Mouse (Mus musculus): ENCODE measurements at regions not wholly inside any gene's neighbourhood (a gene's known extent, or its start where the extent isn't known, plus 50 kb on each side); places are given as distances from the start of the nearest gene placed in this dataset.

DNA sequence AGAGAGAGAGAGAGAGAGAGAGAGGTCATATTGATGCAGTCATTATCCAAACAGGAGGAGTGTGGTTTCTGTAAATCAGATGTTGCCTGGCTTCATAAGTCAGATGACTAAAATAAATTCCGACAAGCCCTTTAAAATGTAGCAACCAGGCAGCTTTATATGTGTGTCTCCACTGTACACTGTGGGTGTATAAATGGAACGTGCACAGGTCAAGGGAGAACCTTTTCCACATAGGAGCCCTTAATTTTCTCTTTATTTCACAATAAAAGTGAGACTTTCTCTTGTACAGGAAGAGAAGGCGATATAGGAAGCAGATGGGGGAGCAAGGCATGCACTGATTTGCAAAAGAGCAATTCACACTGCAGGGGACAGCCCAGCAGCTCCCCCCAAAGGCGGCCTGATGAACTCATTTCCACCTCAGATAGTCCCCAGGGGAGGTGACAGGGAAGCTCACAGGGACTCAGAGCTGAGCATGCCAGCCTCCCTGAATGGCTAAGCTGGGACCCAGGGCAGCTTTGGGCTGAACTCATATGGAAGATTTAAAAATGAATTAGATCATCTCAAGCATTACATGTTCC lies 410.7 kb upstream of the Intu start:
- Histone ChIP-seq H3K36me3 (no peaks in the 10 kb centered on the region), H3K4me1 (no peaks in the 10 kb centered on the region), H3K27me3 (no peaks in the 10 kb centered on the region), H3K27ac (no peak overlapping the region), H3K9ac (no peak overlapping the region), H3K4me2 (no peak overlapping the region), H3K4me3 (no peak overlapping the region), H3K9me3 (no peaks in the 10 kb centered on the region)
- no peak; the same call in 1 of the 2 replicates for ATAC-seq (ENCODE audit: borderline replicate concordance, extremely low read depth, low FRiP score, low TSS enrichment)
- WGBS = 21% methylated on average over 4 of the region's 4 CpGs

DNA sequence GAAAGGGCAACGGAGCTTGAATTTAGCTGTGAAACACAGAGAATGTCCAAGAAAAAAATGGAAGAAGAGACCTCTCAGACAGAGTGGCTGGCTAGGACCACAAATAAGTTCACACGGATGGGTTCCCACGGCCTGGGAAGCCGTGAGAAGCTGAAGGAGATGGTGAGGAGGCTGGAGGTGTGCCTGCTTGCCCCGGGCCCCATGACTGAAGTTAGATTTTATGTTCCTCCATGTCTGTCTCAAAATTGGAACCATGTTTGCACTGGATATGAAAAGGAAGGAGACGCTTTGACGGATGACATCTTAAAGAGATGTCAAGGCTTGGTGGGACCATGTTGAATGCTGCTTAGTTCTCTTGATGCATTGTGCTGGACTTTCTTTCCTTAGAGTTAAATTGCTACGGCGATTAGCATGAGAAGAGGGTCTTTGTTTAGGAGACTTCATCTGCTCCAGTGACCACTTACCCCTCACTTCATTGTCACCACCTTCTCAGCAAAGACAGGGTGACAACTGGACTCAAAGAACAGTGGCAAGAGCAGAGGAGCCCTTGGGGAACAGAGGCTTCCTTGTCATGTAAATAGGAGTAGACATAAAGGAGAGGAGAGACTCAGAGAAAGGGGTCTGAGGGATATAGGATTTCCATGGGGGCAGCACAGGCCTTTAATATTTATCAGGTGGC lies 407.4 kb upstream of the Intu start:
- Histone ChIP-seq H3K9ac (no peak overlapping the region), H3K4me1 (no peaks in the 10 kb centered on the region), H3K4me2 (no peak overlapping the region), H3K4me3 (no peak overlapping the region), H3K36me3 (no peaks in the 10 kb centered on the region), H3K27ac (no peak overlapping the region), H3K27me3 (no peaks in the 10 kb centered on the region), H3K9me3 (no peaks in the 10 kb centered on the region)
- ATAC-seq (ENCODE audit: borderline replicate concordance, extremely low read depth, low FRiP score, low TSS enrichment) = no peak
- WGBS = 83% methylated on average over 9 of the region's 9 CpGs

DNA sequence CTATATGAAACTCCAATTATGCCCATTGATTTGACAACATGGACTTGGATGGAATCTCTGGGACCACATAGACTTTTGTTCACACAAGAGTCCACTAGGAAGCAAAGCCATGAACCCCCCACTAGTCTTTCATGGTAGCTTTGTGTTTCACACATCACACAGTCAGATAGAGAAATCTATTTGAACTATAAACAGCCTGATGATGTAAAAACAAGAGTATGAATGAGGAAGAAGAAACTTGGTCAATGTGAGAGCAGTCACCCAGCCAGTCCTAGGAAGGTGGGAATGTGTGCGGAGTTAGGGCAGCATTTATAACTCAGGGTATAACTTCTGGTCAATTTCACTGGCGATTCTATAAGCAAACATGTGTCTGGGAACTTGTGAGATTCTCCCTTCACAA lies 404.2 kb upstream of the Intu start:
- Histone ChIP-seq H3K4me3 (no peak overlapping the region), H3K36me3 (no peaks in the 10 kb centered on the region), H3K9me3 (no peaks in the 10 kb centered on the region), H3K4me2 (no peak overlapping the region), H3K27ac (no peak overlapping the region), H3K27me3 (no peaks in the 10 kb centered on the region), H3K9ac (no peak overlapping the region), H3K4me1 (no peaks in the 10 kb centered on the region)
- ATAC-seq (ENCODE audit: borderline replicate concordance, extremely low read depth, low FRiP score, low TSS enrichment) = no peak
- WGBS = 73% methylated on average over 2 of the region's 2 CpGs

DNA sequence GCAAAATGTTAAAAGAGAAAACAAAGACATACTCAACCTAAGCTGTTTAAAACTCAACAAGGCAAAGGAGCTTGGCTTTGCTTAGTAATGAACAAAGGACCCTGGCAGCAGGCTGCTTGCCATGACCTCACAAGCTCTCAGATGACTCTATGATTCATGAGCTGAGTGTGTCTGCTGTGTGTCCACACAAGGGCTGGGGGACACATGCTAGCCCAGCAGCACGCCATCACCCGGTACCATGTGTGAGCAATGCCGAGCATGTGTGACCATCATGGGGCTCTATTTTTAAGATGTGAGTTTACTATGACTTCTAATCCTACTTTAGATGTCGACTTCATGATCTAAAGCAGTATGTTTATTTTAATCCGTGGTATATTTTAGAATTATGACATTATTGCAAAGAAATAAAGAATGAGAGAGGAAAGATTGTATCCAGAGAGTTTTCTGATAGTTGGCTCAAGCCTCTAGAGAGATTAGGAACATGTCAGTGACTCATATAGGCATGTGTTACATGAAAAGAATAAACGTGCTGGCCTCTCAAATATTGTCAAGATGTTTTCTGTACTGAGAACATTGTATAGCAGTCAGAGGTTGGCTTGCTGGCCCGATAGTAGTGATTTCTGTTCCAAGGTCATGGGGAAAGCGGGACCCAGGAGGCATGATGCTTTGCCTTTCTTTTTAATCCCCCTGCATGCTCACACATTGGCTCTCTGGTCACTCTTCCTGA lies 400.1 kb upstream of the Intu start:
- no peak overlapping the region for H3K9ac ChIP-seq
- no peak overlapping the region for H3K4me2 ChIP-seq
- H3K27ac ChIP-seq = peak overlapping the region; percentile 56
- ATAC-seq (ENCODE audit: borderline replicate concordance, extremely low read depth, low FRiP score, low TSS enrichment) = peak; percentile 76
- H3K9me3 ChIP-seq = no peaks in the 10 kb centered on the region
- H3K4me1 ChIP-seq = no peaks in the 10 kb centered on the region
- H3K4me3 ChIP-seq = no peak overlapping the region
- H3K27me3 ChIP-seq = no peaks in the 10 kb centered on the region
- no peaks in the 10 kb centered on the region for H3K36me3 ChIP-seq
- WGBS = 55% methylated on average over 8 of the region's 8 CpGs

DNA sequence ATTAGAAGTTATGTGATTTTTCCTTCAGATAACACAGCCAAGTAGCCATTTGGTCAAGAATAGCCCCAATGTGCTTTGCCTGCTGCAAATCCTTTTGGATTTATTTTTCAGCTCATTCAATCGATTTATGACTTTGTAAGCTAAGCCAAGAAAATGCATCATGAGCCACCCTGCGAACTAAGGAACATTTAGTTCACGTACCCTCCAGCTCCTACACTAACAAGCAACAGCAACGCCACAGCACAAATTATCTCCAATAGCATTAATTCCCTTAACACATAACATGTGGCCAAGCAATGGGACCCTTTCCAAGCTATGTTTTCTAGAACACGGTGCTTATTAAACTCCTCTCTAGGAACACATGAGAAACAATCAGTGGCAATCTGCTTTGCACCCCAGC lies 392.4 kb upstream of the Intu start:
- Histone ChIP-seq H3K9ac (no peak overlapping the region), H3K4me2 (no peak overlapping the region), H3K9me3 (no peaks in the 10 kb centered on the region), H3K27ac (no peak overlapping the region), H3K27me3 (no peaks in the 10 kb centered on the region), H3K4me3 (no peak overlapping the region), H3K36me3 (no peaks in the 10 kb centered on the region), H3K4me1 (no peaks in the 10 kb centered on the region)
- 57% methylated on average over 5 of the region's 5 CpGs for WGBS
- no peak for ATAC-seq (ENCODE audit: borderline replicate concordance, extremely low read depth, low FRiP score, low TSS enrichment)

DNA sequence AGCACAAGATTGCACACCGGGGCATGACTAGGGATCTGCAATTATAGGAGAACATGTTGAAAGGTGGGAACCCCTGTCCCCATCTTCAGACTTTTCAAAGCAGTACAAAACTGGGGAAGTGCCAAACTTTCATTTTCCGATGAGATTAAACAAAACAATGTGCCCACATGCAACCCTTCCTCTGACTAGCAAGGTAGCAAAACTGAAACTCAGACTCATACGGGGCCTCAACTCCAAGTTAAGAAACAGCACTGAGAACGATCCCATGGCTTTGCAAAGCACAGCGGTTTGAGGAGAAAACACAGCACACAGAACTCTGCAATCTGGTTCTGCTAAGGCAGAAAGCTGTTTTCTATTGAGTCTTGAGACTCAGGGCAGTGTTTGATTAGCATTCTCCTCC lies 388.9 kb upstream of the Intu start:
- WGBS = 85% methylated on average over 5 of the region's 5 CpGs
- Histone ChIP-seq H3K4me3 (no peak overlapping the region), H3K36me3 (no peaks in the 10 kb centered on the region), H3K4me1 (no peaks in the 10 kb centered on the region), H3K4me2 (no peak overlapping the region), H3K27ac (no peak overlapping the region), H3K27me3 (no peaks in the 10 kb centered on the region), H3K9me3 (no peaks in the 10 kb centered on the region), H3K9ac (no peak overlapping the region)
- ATAC-seq (ENCODE audit: borderline replicate concordance, extremely low read depth, low FRiP score, low TSS enrichment) = no peak

DNA sequence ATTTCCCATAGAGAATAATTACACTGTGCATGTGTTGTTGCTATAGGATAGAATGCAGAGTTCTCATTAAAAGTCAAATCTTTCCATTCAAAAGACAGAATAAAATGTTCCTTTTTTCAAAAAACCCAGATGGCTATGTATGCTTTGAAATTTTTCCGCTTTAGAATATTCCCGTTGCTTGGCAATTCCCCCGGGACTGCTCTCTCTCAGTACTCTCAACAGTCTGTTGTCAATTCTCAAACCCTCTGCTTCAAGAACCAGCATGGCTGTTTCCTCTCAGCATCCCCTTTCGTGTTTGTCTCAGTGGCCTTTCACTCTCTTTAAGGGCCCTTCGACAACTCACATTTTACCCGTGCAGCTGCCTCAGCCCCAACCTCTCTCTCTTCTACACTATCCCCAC lies 372.5 kb upstream of the Intu start:
- Histone ChIP-seq H3K9ac (no peak overlapping the region), H3K27ac (no peak overlapping the region), H3K4me2 (no peak overlapping the region), H3K27me3 (no peaks in the 10 kb centered on the region), H3K36me3 (no peaks in the 10 kb centered on the region), H3K4me1 (no peaks in the 10 kb centered on the region; the same call in 1 of the 2 replicates), H3K9me3 (no peaks in the 10 kb centered on the region), H3K4me3 (no peak overlapping the region)
- ATAC-seq (ENCODE audit: borderline replicate concordance, extremely low read depth, low FRiP score, low TSS enrichment) = no peak
- 77% methylated on average over 6 of the region's 6 CpGs for WGBS

DNA sequence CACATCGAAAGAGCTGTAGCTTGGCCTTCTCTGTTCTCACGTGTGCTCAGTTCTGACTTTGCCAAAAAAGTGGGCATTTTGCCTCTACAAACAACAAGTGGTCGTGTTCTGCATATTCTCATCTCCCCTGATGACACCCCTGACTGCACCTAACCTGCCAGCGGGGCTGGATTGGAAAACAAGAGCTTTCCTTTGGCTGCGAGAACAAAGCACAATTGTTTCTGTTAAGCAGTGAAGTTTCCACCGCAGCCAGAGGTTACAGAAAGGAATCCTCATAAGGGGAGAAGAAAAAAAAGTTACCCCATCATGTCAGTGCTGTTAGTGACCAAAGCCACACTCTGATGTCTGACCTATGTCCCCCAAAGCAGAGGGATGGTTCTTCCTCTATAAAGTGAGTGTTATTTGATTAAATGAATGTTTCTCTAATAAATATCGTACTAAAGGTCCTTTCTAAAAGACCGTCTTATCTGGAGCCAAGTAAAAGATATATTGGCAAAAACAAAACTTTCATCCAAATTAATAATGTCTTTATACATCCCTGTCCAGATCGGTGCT lies 371.4 kb upstream of the Intu start:
- H3K36me3 ChIP-seq = no peaks in the 10 kb centered on the region
- no peak overlapping the region for H3K4me3 ChIP-seq
- ATAC-seq (ENCODE audit: borderline replicate concordance, extremely low read depth, low FRiP score, low TSS enrichment) = peak; percentile 55; the same call in 1 of the 2 replicates
- no peaks in the 10 kb centered on the region for H3K9me3 ChIP-seq
- H3K4me2 ChIP-seq = no peak overlapping the region
- WGBS = 35% methylated on average over 9 of the region's 9 CpGs
- H3K9ac ChIP-seq = no peak overlapping the region
- H3K27ac ChIP-seq = no peak overlapping the region
- H3K27me3 ChIP-seq = no peaks in the 10 kb centered on the region
- H3K4me1 ChIP-seq = no peaks in the 10 kb centered on the region; the same call in 1 of the 2 replicates

DNA sequence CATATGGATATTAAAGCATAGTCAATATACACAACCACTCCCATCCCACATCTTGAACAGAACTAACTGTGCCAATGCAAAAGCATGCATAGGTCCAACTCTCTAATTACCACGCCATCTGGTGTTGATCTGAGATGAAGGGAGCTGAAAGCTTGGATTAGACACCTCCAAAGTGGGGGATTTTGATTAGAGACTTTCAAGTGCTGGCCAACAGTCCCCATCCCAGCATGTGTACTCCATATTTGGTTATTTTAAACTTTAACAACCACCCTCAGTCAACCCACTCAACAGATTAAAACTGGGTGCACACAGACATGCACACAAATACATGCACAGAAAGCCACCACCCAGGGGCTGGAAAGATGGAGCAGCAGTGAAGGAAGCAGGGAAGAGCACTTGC lies 366.9 kb upstream of the Intu start:
- ATAC-seq (ENCODE audit: borderline replicate concordance, extremely low read depth, low FRiP score, low TSS enrichment) = no peak
- Histone ChIP-seq H3K9ac (no peak overlapping the region), H3K27ac (no peak overlapping the region), H3K9me3 (no peaks in the 10 kb centered on the region), H3K27me3 (no peaks in the 10 kb centered on the region), H3K4me1 (no peaks in the 10 kb centered on the region; the same call in 1 of the 2 replicates), H3K4me2 (no peak overlapping the region), H3K4me3 (no peak overlapping the region), H3K36me3 (no peaks in the 10 kb centered on the region)
- WGBS = 83% methylated on average over 1 of the region's 1 CpGs

DNA sequence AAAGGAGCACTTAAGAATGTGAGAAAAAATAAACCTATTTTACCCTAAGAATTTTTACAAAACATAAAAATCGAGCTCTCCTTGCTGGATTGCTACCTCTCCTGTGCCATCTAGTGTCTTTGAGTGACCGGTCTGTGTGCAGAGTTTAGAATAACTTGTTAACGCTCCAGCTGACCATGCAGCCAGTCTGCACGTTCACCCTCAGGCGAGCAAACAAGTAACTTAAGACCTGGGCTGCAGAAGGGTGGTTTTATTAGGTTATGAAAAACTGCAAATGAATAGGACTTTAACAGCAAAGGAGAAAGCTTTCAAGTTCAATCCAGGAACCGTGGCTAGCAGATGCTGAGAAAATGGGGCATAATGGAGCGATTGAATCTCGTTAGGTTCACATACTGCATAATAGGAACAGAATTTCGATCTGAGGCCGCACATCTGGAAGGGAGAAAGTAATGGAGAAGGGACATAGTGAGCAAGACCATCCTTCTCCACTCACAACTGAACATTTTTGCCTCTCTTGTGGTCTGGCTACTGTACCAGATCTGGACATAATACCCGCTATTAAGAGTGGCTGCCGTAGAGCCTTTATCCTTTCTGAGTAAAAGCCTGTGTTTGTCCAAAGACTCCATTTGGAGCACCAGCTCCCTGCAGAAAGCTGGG lies 363.0 kb upstream of the Intu start:
- Histone ChIP-seq H3K4me3 (no peak overlapping the region), H3K9ac (no peak overlapping the region), H3K4me2 (no peak overlapping the region), H3K36me3 (no peaks in the 10 kb centered on the region), H3K27me3 (no peaks in the 10 kb centered on the region), H3K4me1 (no peaks in the 10 kb centered on the region), H3K9me3 (no peaks in the 10 kb centered on the region), H3K27ac (no peak overlapping the region)
- no peak for ATAC-seq (ENCODE audit: borderline replicate concordance, extremely low read depth, low FRiP score, low TSS enrichment)
- 73% methylated on average over 12 of the region's 12 CpGs for WGBS

DNA sequence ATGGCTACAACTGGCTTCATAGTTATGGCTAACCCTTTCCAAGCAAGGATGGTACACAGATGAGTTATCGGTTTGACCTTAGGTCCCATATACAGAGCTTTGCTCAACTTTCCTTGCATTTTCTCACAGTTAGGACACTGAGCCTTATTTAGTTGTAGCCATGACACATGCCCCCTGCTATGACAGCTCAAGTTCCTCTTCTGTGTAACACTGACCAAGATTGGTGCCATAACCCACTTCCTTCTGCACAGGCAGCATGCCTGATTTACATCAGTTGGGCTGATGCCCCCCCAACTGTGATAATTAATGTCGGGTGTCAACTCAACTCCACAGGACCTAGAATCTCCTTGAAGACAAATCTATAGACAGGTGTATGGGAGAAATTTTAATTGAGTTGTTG lies 361.5 kb upstream of the Intu start:
- Histone ChIP-seq H3K27ac (no peak overlapping the region), H3K27me3 (no peaks in the 10 kb centered on the region), H3K4me2 (no peak overlapping the region), H3K36me3 (no peaks in the 10 kb centered on the region), H3K9me3 (no peaks in the 10 kb centered on the region), H3K4me1 (no peaks in the 10 kb centered on the region), H3K4me3 (no peak overlapping the region), H3K9ac (no peak overlapping the region)
- 86% methylated on average over 2 of the region's 2 CpGs for WGBS
- no peak for ATAC-seq (ENCODE audit: borderline replicate concordance, extremely low read depth, low FRiP score, low TSS enrichment)

Data from lung, embryonic 15.5 days (tissue).